Comparison of ENCODE assay signal across 8 mouse cellular contexts in the genomic region with DNA sequence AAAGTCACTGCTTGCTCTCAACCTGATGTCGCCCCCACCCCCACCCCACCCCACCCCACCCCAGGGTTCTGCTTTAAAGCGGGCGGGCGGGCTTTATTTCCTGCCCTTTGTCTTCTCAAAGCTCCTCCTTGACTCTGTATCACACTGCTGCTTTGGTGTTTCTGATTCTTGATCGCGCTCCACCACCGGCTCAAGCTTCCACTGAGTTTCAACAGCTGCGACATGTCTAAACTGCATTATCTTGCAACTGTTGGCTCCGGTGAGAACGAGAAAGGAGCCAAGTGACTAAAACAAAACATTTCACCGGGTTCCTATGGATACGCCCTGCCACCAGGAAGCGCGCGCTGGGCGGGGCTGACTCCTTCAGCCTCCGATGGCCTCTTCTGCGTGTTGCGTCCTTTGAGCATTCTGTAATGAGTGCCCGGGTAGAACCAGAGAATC. TPM values are rescaled to one million over a fixed set of nuclear protein-coding genes. Genes with fewer than 3 reads are reported as not detected.
DNase-seq lines count a peak whose midpoint lies in the region; ATAC-seq and TF ChIP-seq lines count a peak whose summit lies in the region.

No protein-coding gene starts in this region.

- H3K4me3 ChIP-seq in MEL (ENCODE audit: control insufficient read depth in 1 of 2, insufficient read depth in 1 of 2, low read depth in 2 of 2, low read length in 2 of 2), result peak overlapping the region; percentile 78 to 90
- peak overlapping the region; percentile 98 for H3K4me3 ChIP-seq in brown adipose tissue, adult 24 weeks (ENCODE audit: insufficient read depth, low read depth, low read length)
- H3K4me3 ChIP-seq in heart, embryonic 14.5 days (ENCODE audit: control insufficient read depth in 1 of 2, insufficient read depth in 1 of 2, low read depth in 1 of 2, low read length in 2 of 2), result peak overlapping the region; percentile 57 to 59
- peak overlapping the region; percentile 61 for H3K4me3 ChIP-seq in kidney, embryonic 15.5 days (replicated peaks)
- H3K4me3 ChIP-seq in lung, embryonic 16.5 days (ENCODE audit: low read length), result peak overlapping the region; percentile 65
- peak overlapping the region; percentile 48 for H3K4me3 ChIP-seq in neural tube, embryonic 15.5 days (replicated peaks)

- H3K79me2 ChIP-seq in MEL (ENCODE audit: control insufficient read depth, insufficient read depth, low read length, poor library complexity), result no peaks in the 10 kb centered on the region

- peak; percentile 73 for ATAC-seq in erythroblast, adult 5-6 weeks (replicated peaks; ENCODE audit: low FRiP score, poor library complexity, severe bottlenecking)
- peak; percentile 77 for ATAC-seq in heart, embryonic 14.5 days (ENCODE audit: insufficient number of reproducible peaks, insufficient read depth, low FRiP score, low read depth)
- ATAC-seq in kidney, embryonic 15.5 days (replicated peaks; ENCODE audit: low FRiP score), result peak; percentile 90
- ATAC-seq in lung, embryonic 16.5 days (ENCODE audit: low read depth), result peak; percentile 92
- peak; percentile 92 for ATAC-seq in neural tube, embryonic 15.5 days (ENCODE audit: low FRiP score)

- H3K4me1 ChIP-seq in MEL (ENCODE audit: control insufficient read depth in 1 of 2, insufficient read depth in 2 of 2, low read length in 2 of 2), result peaks cover 0 to 9% of the 10 kb centered on the region in 2 experiments; a peak in 3 of 4 replicates
- no peaks in the 10 kb centered on the region for H3K4me1 ChIP-seq in brown adipose tissue, adult 24 weeks (ENCODE audit: control insufficient read depth, insufficient read depth, insufficient read length, low read length)
- peaks cover 0 to 4% of the 10 kb centered on the region in 2 experiments; a peak in 1 of 4 replicates for H3K4me1 ChIP-seq in heart, embryonic 14.5 days (ENCODE audit: control insufficient read depth in 2 of 2, insufficient read depth in 2 of 2, low read length in 2 of 2)
- peaks cover 7% of the 10 kb centered on the region for H3K4me1 ChIP-seq in kidney, embryonic 15.5 days
- peaks cover 6% of the 10 kb centered on the region for H3K4me1 ChIP-seq in lung, embryonic 16.5 days (replicated peaks; ENCODE audit: control insufficient read depth, insufficient read depth, low read length)
- peaks cover 4% of the 10 kb centered on the region for H3K4me1 ChIP-seq in neural tube, embryonic 15.5 days

- H3K4me2 ChIP-seq in heart, embryonic 14.5 days (ENCODE audit: low read length), result peak overlapping the region; percentile 98
- H3K4me2 ChIP-seq in kidney, embryonic 15.5 days, result peak overlapping the region; percentile 87
- H3K4me2 ChIP-seq in lung, embryonic 16.5 days (ENCODE audit: low read depth, low read length), result peak overlapping the region; percentile 93
- peak overlapping the region; percentile 70 for H3K4me2 ChIP-seq in neural tube, embryonic 15.5 days

- H3K9me3 ChIP-seq in MEL (replicated peaks; ENCODE audit: insufficient read depth, low read length), result no peaks in the 10 kb centered on the region
- H3K9me3 ChIP-seq in heart, embryonic 14.5 days (ENCODE audit: control insufficient read depth, low read length), result no peaks in the 10 kb centered on the region
- no peaks in the 10 kb centered on the region for H3K9me3 ChIP-seq in kidney, embryonic 15.5 days (replicated peaks)
- no peaks in the 10 kb centered on the region for H3K9me3 ChIP-seq in lung, embryonic 16.5 days (ENCODE audit: control insufficient read depth, low read length)
- no peaks in the 10 kb centered on the region for H3K9me3 ChIP-seq in neural tube, embryonic 15.5 days (replicated peaks)

- TF ChIP-seq CTCF in MEL (IDR thresholded peaks at IDR 0.05 in 2 of 3, conservative IDR thresholded peaks at IDR 0.05 in 1 of 3; ENCODE audit: control insufficient read depth in 1 of 3, insufficient read depth in 1 of 3, low read depth in 2 of 3, low read length in 3 of 3, poor library complexity in 1 of 3, severe bottlenecking in 1 of 3), result no peak

- peaks cover 0 to 8% of the 10 kb centered on the region in 2 experiments; a peak in 2 of 4 replicates for H3K36me3 ChIP-seq in MEL (ENCODE audit: control insufficient read depth in 1 of 2, insufficient read depth in 2 of 2, low read length in 2 of 2)
- no peaks in the 10 kb centered on the region for H3K36me3 ChIP-seq in heart, embryonic 14.5 days (ENCODE audit: control insufficient read depth, insufficient read depth, low read length)
- no peaks in the 10 kb centered on the region for H3K36me3 ChIP-seq in kidney, embryonic 15.5 days
- no peaks in the 10 kb centered on the region for H3K36me3 ChIP-seq in lung, embryonic 16.5 days (ENCODE audit: control insufficient read depth, insufficient read depth, low read length)
- no peaks in the 10 kb centered on the region for H3K36me3 ChIP-seq in neural tube, embryonic 15.5 days

- TF ChIP-seq POLR2A in MEL (IDR thresholded peaks at IDR 0.05; ENCODE audit: control insufficient read depth in 1 of 2, insufficient read depth in 1 of 2, low read depth in 1 of 2, low read length in 2 of 2, poor library complexity in 1 of 2), result 0 out of 4 replicates have a peak, but pooled peaks of 1 of the 2 experiments have one; percentile 9

- peak overlapping the region; percentile 75 for H3K27ac ChIP-seq in MEL (ENCODE audit: control insufficient read depth, low read depth, low read length)
- H3K27ac ChIP-seq in brown adipose tissue, adult 24 weeks (replicated peaks; ENCODE audit: low read depth, low read length), result peak overlapping the region; percentile 69
- H3K27ac ChIP-seq in heart, embryonic 14.5 days (replicated peaks in 1 of 2; ENCODE audit: control insufficient read depth in 1 of 2, insufficient read depth in 1 of 2, low read depth in 2 of 2, low read length in 2 of 2), result peak overlapping the region; percentile 76 to 80
- peak overlapping the region; percentile 72 for H3K27ac ChIP-seq in kidney, embryonic 15.5 days
- peak overlapping the region; percentile 88 for H3K27ac ChIP-seq in lung, embryonic 16.5 days (ENCODE audit: low read length)
- peak overlapping the region; percentile 81 for H3K27ac ChIP-seq in neural tube, embryonic 15.5 days (replicated peaks)

- 0 out of 4 replicates have a peak, but pooled peaks have one; percentile 8 to 14 for TF ChIP-seq EP300 in MEL (IDR thresholded peaks at IDR 0.05; ENCODE audit: low read depth in 1 of 2, low read length in 2 of 2)

- no peak for TF ChIP-seq RAD21 in MEL (IDR thresholded peaks at IDR 0.05; ENCODE audit: low read depth, low read length)

- H3K27me3 ChIP-seq in MEL (ENCODE audit: control insufficient read depth in 1 of 2, insufficient read depth in 2 of 2, low read length in 2 of 2), result no peaks in the 10 kb centered on the region; a peak in 1 of 4 replicates
- no peaks in the 10 kb centered on the region for H3K27me3 ChIP-seq in heart, embryonic 14.5 days (ENCODE audit: control insufficient read depth, insufficient read depth, low read length)
- no peaks in the 10 kb centered on the region for H3K27me3 ChIP-seq in kidney, embryonic 15.5 days
- no peaks in the 10 kb centered on the region for H3K27me3 ChIP-seq in lung, embryonic 16.5 days (ENCODE audit: control insufficient read depth, insufficient read depth, low read depth, low read length)
- no peaks in the 10 kb centered on the region for H3K27me3 ChIP-seq in neural tube, embryonic 15.5 days (replicated peaks)

- under 1% methylated on average over 20 of the region's 20 CpGs for WGBS in heart, embryonic 14.5 days
- 1% methylated on average over 20 of the region's 20 CpGs for WGBS in kidney, embryonic 15.5 days
- under 1% methylated on average over 20 of the region's 20 CpGs for WGBS in lung, embryonic 16.5 days
- 0% methylated on average over 20 of the region's 20 CpGs for WGBS in neural tube, embryonic 15.5 days

- H3K9ac ChIP-seq in MEL (ENCODE audit: control insufficient read depth, low read depth, low read length, poor library complexity, severe bottlenecking), result peak overlapping the region; percentile 67
- peak overlapping the region; percentile 71 for H3K9ac ChIP-seq in heart, embryonic 14.5 days (ENCODE audit: low read length)
- H3K9ac ChIP-seq in kidney, embryonic 15.5 days, result peak overlapping the region; percentile 44
- H3K9ac ChIP-seq in lung, embryonic 16.5 days (ENCODE audit: low read length), result peak overlapping the region; percentile 70
- peak overlapping the region; percentile 50 for H3K9ac ChIP-seq in neural tube, embryonic 15.5 days (replicated peaks)

- DNase-seq in MEL (ENCODE audit: low read depth, low spot score), result peak; percentile 74
- DNase-seq in thymus, postnatal 4 days, result peak; percentile 80

RNA-seq across cellular contexts. Expression of a gene that starts 43.2 kb away (rescaled TPM):
- total RNA-seq in MEL (2012; rRNA removed), result 10.9 and 14.8 TPM in 2 replicates
- polyA plus RNA-seq in MEL (2012; ENCODE audit: insufficient read depth in 1 of 2, insufficient read length in 2 of 2, low read depth in 1 of 2, low replicate concordance in 2 of 2, missing spikeins in 1 of 2), result 10 to 100 TPM in 1 of 2 experiments, not detected in 1; 12.6 TPM
- polyA plus RNA-seq in brown adipose tissue, adult 24 weeks (2012; ENCODE audit: insufficient read depth, insufficient read length, missing spikeins), result 14.7 and 19.6 TPM in 2 replicates
- 6.1 TPM in 1 of 2 replicates, not detected in the other for total RNA-seq in erythroblast, adult 5-6 weeks (2015; ENCODE audit: low replicate concordance)
- 1.3 and 2.0 TPM in 2 replicates for total RNA-seq in erythroblast, adult 5-6 weeks (2017; ENCODE audit: low replicate concordance)
- 41.6 and 44.0 TPM in 2 replicates for polyA plus RNA-seq in heart, embryonic 14.5 days (2014; fragmentation: Nextera tagmentation; extraction: Ambion mirVana)
- polyA plus RNA-seq in kidney, embryonic 15.5 days (2015; fragmentation: Nextera tagmentation; extraction: Ambion mirVana), result 54.6 and 58.6 TPM in 2 replicates
- polyA plus RNA-seq in lung, embryonic 16.5 days (2015; fragmentation: Nextera tagmentation; extraction: Ambion mirVana), result 53.0 and 57.4 TPM in 2 replicates
- 48.7 and 51.7 TPM in 2 replicates for polyA plus RNA-seq in neural tube, embryonic 15.5 days (2015; fragmentation: Nextera tagmentation; extraction: Ambion mirVana)

RNA-seq across cellular contexts. Expression of a gene that starts 47.6 kb away (rescaled TPM):
- total RNA-seq in MEL (2012; rRNA removed), result 11.2 and 13.4 TPM in 2 replicates
- 10 to 100 TPM in 1 of 2 experiments, not detected in 1; 11.3 TPM for polyA plus RNA-seq in MEL (2012; ENCODE audit: insufficient read depth in 1 of 2, insufficient read length in 2 of 2, low read depth in 1 of 2, low replicate concordance in 2 of 2, missing spikeins in 1 of 2)
- polyA plus RNA-seq in brown adipose tissue, adult 24 weeks (2012; ENCODE audit: insufficient read depth, insufficient read length, missing spikeins), result 11.0 and 14.8 TPM in 2 replicates
- total RNA-seq in erythroblast, adult 5-6 weeks (2015; ENCODE audit: low replicate concordance), result 3.3 and 5.6 TPM in 2 replicates
- total RNA-seq in erythroblast, adult 5-6 weeks (2017; ENCODE audit: low replicate concordance), result 3.2 and 10.6 TPM in 2 replicates
- polyA plus RNA-seq in heart, embryonic 14.5 days (2014; fragmentation: Nextera tagmentation; extraction: Ambion mirVana), result 30.9 and 33.0 TPM in 2 replicates
- polyA plus RNA-seq in kidney, embryonic 15.5 days (2015; fragmentation: Nextera tagmentation; extraction: Ambion mirVana), result 36.7 and 38.1 TPM in 2 replicates
- polyA plus RNA-seq in lung, embryonic 16.5 days (2015; fragmentation: Nextera tagmentation; extraction: Ambion mirVana), result 32.8 and 35.9 TPM in 2 replicates
- 16.5 and 19.5 TPM in 2 replicates for polyA plus RNA-seq in neural tube, embryonic 15.5 days (2015; fragmentation: Nextera tagmentation; extraction: Ambion mirVana)

RNA-seq across cellular contexts. Expression of a gene that starts 56.7 kb away (rescaled TPM):
- not detected in 2 replicates for total RNA-seq in MEL (2012; rRNA removed)
- polyA plus RNA-seq in MEL (2012; ENCODE audit: insufficient read depth in 1 of 2, insufficient read length in 2 of 2, low read depth in 1 of 2, low replicate concordance in 2 of 2, missing spikeins in 1 of 2), result not detected
- polyA plus RNA-seq in brown adipose tissue, adult 24 weeks (2012; ENCODE audit: insufficient read depth, insufficient read length, missing spikeins), result not detected in 2 replicates
- total RNA-seq in erythroblast, adult 5-6 weeks (2015; ENCODE audit: low replicate concordance), result not detected in 2 replicates
- total RNA-seq in erythroblast, adult 5-6 weeks (2017; ENCODE audit: low replicate concordance), result not detected in 2 replicates
- 0.14 TPM in 1 of 2 replicates, not detected in the other for polyA plus RNA-seq in heart, embryonic 14.5 days (2014; fragmentation: Nextera tagmentation; extraction: Ambion mirVana)
- polyA plus RNA-seq in kidney, embryonic 15.5 days (2015; fragmentation: Nextera tagmentation; extraction: Ambion mirVana), result 0.08 TPM in 1 of 2 replicates, not detected in the other
- 0.18 and 0.24 TPM in 2 replicates for polyA plus RNA-seq in lung, embryonic 16.5 days (2015; fragmentation: Nextera tagmentation; extraction: Ambion mirVana)
- 2.8 and 3.7 TPM in 2 replicates for polyA plus RNA-seq in neural tube, embryonic 15.5 days (2015; fragmentation: Nextera tagmentation; extraction: Ambion mirVana)

Comparison
In these comparisons a context has a peak if more than half of its experiments do, and no peak if none do; other contexts are left out.
1. Peak in every context shown above with its lines: DNase-seq, ATAC-seq, H3K4me3 ChIP-seq and H3K27ac ChIP-seq.
2. H3K4me3 ChIP-seq: peak in every context shown above with its lines; median percentile 98 in brown adipose tissue, adult 24 weeks; 84 in MEL; 65 in lung, embryonic 16.5 days; 61 in kidney, embryonic 15.5 days; 58 in heart, embryonic 14.5 days; 48 in neural tube, embryonic 15.5 days.